Mouse (Mus musculus): ENCODE results near the gene Il6ra. TPM values are rescaled to one million over a fixed set of nuclear protein-coding genes. Genes with fewer than 3 reads are reported as not detected.

Gene Il6ra
- total RNA-seq (2021), result 1 to 10 TPM; 4.4 to 4.8 TPM
- long read RNA-seq, experiment 1, partial matches to known transcripts, result 0 of 1 reads
- long read RNA-seq, experiment 1, other reads (novel, unspliced or antisense), result 1 of 1 reads
- long read RNA-seq, experiment 2, partial matches to known transcripts, result 0 of 1 reads
- long read RNA-seq, experiment 2, other reads (novel, unspliced or antisense), result 1 of 1 reads

GRCm38 (mm10) chr3:89912543-89913391 lies at the start of gene Il6ra:
Gene Il6ra (minus strand): TSS chr3:89913196.
- intact Hi-C loops (cut with DNase I), result no loop called here
- peak; percentile 86 to 88 for DNase-seq

GRCm38 (mm10) chr3:89962059-89962750 lies 49.2 kb upstream of the Il6ra start:
- peak; percentile 32 to 50 for DNase-seq
- intact Hi-C loops (cut with DNase I), result loop anchor here (10.0 kb wide), 1 partner anchor 177 kb away; no protein-coding TSS in a partner anchor

GRCm38 (mm10) chr3:89961436-89961835 lies 48.4 kb upstream of the Il6ra start:
- DNase-seq, result no peak
- intact Hi-C loops (cut with DNase I), result loop anchor here (10.0 kb wide), 1 partner anchor 177 kb away; no protein-coding TSS in a partner anchor

GRCm38 (mm10) chr3:89960469-89960868 lies 47.5 kb upstream of the Il6ra start:
- DNase-seq, result peak; percentile 83 to 90
- intact Hi-C loops (cut with DNase I), result loop anchor here (10.0 kb wide), 1 partner anchor 176 kb away; no protein-coding TSS in a partner anchor

- no peak for DNase-seq
- intact Hi-C loops (cut with DNase I), result no loop called here
Measured at GRCm38 (mm10) chr3:89959435-89959834, 46.4 kb upstream of the Il6ra start.

GRCm38 (mm10) chr3:89957880-89958279 lies 44.9 kb upstream of the Il6ra start:
- DNase-seq, result no peak
- intact Hi-C loops (cut with DNase I), result no loop called here

- intact Hi-C loops (cut with DNase I), result no loop called here
- DNase-seq, result no peak
Measured at GRCm38 (mm10) chr3:89956177-89956971, 43.4 kb upstream of the Il6ra start.

GRCm38 (mm10) chr3:89953420-89953819 lies 40.4 kb upstream of the Il6ra start:
- intact Hi-C loops (cut with DNase I), result loop anchor here (2.0 kb wide), 1 partner anchor 123 kb away; no protein-coding TSS in a partner anchor

GRCm38 (mm10) chr3:89948655-89949054 lies 35.7 kb upstream of the Il6ra start:
- no peak for DNase-seq
- intact Hi-C loops (cut with DNase I), result no loop called here

More at GRCm38 (mm10) chr3:89953420-89953819, 40.4 kb upstream of the Il6ra start:
- peak; percentile 59 to 66 for DNase-seq

GRCm38 (mm10) chr3:89948021-89948420 lies 35.0 kb upstream of the Il6ra start:
- intact Hi-C loops (cut with DNase I), result no loop called here
- DNase-seq, result no peak

- intact Hi-C loops (cut with DNase I), result no loop called here
Measured at GRCm38 (mm10) chr3:89945026-89945425, 32.0 kb upstream of the Il6ra start.

GRCm38 (mm10) chr3:89942894-89943293 lies 29.9 kb upstream of the Il6ra start:
- intact Hi-C loops (cut with DNase I), result no loop called here

More at GRCm38 (mm10) chr3:89945026-89945425, 32.0 kb upstream of the Il6ra start:
- no peak for DNase-seq

GRCm38 (mm10) chr3:89936495-89936894 lies 23.5 kb upstream of the Il6ra start:
- DNase-seq, result no peak
- intact Hi-C loops (cut with DNase I), result no loop called here

More at GRCm38 (mm10) chr3:89942894-89943293, 29.9 kb upstream of the Il6ra start:
- no peak for DNase-seq

- DNase-seq, result no peak
- intact Hi-C loops (cut with DNase I), result no loop called here
Measured at GRCm38 (mm10) chr3:89932925-89933324, 19.9 kb upstream of the Il6ra start.

- intact Hi-C loops (cut with DNase I), result no loop called here
- DNase-seq, result no peak
Measured at GRCm38 (mm10) chr3:89928956-89929355, 16.0 kb upstream of the Il6ra start.

GRCm38 (mm10) chr3:89926440-89926839 lies 13.4 kb upstream of the Il6ra start:
- DNase-seq, result no peak

GRCm38 (mm10) chr3:89920711-89921110 lies 7.7 kb upstream of the Il6ra start:
- intact Hi-C loops (cut with DNase I), result no loop called here
- DNase-seq, result no peak

More at GRCm38 (mm10) chr3:89926440-89926839, 13.4 kb upstream of the Il6ra start:
- intact Hi-C loops (cut with DNase I), result no loop called here

- DNase-seq, result no peak
Measured at GRCm38 (mm10) chr3:89917408-89917807, 4.4 kb upstream of the Il6ra start.

GRCm38 (mm10) chr3:89916622-89917021 lies 3.6 kb upstream of the Il6ra start:
- intact Hi-C loops (cut with DNase I), result no loop called here

More at GRCm38 (mm10) chr3:89917408-89917807, 4.4 kb upstream of the Il6ra start:
- intact Hi-C loops (cut with DNase I), result no loop called here

GRCm38 (mm10) chr3:89914700-89915099 lies 1.7 kb upstream of the Il6ra start:
- DNase-seq, result no peak
- intact Hi-C loops (cut with DNase I), result no loop called here

More at GRCm38 (mm10) chr3:89916622-89917021, 3.6 kb upstream of the Il6ra start:
- no peak for DNase-seq
